Mouse (Mus musculus): ENCODE data around the gene Plxna4. TPM values are rescaled to one million over a fixed set of nuclear protein-coding genes. Genes with fewer than 3 reads are reported as not detected.

Gene Plxna4
- polyA plus RNA-seq, 1 experiment from 2014 or later = 9.5 TPM

GRCm38 (mm10) chr6:32475958-32476357 lies 112.0 kb downstream of the Plxna4 start:
- H3K9ac ChIP-seq = no peak overlapping the region

GRCm38 (mm10) chr6:32472062-32472461 lies 115.9 kb downstream of the Plxna4 start:
- no peaks in the 10 kb centered on the region for H3K9me3 ChIP-seq (replicated peaks)
- peaks cover 55% of the 10 kb centered on the region for H3K4me1 ChIP-seq (replicated peaks)
- no peaks in the 10 kb centered on the region for H3K36me3 ChIP-seq
- no peaks in the 10 kb centered on the region for H3K27me3 ChIP-seq (replicated peaks)
- no peak overlapping the region for H3K4me2 ChIP-seq
- ATAC-seq (ENCODE audit: insufficient number of reproducible peaks, low FRiP score) = no peak
- 50% methylated on average over 5 of the region's 5 CpGs for WGBS
- H3K9ac ChIP-seq = no peak overlapping the region
- H3K27ac ChIP-seq (ENCODE audit: poor library complexity, severe bottlenecking) = peak overlapping the region; percentile 56; the same call in 1 of the 2 replicates
- H3K4me3 ChIP-seq = no peak overlapping the region

More at GRCm38 (mm10) chr6:32475958-32476357, 112.0 kb downstream of the Plxna4 start:
- peaks cover 79% of the 10 kb centered on the region for H3K4me1 ChIP-seq (replicated peaks)
- no peak for ATAC-seq (ENCODE audit: insufficient number of reproducible peaks, low FRiP score)
- peak overlapping the region; percentile 63 for H3K27ac ChIP-seq (ENCODE audit: poor library complexity, severe bottlenecking)
- no peaks in the 10 kb centered on the region for H3K9me3 ChIP-seq (replicated peaks)
- 60% methylated on average over 4 of the region's 4 CpGs for WGBS
- no peak overlapping the region for H3K4me2 ChIP-seq
- no peaks in the 10 kb centered on the region for H3K27me3 ChIP-seq (replicated peaks)
- H3K36me3 ChIP-seq = no peaks in the 10 kb centered on the region
- H3K4me3 ChIP-seq = no peak overlapping the region

- WGBS = 53% methylated on average over 3 of the region's 3 CpGs
Measured at GRCm38 (mm10) chr6:32471639-32472038, 116.4 kb downstream of the Plxna4 start.

GRCm38 (mm10) chr6:32469196-32469595 lies 118.8 kb downstream of the Plxna4 start:
- Histone ChIP-seq H3K36me3 (no peaks in the 10 kb centered on the region), H3K9me3 (replicated peaks) (no peaks in the 10 kb centered on the region), H3K4me1 (replicated peaks) (peaks cover 42% of the 10 kb centered on the region), H3K4me2 (no peak overlapping the region), H3K9ac (no peak overlapping the region), H3K4me3 (no peak overlapping the region), H3K27me3 (replicated peaks) (no peaks in the 10 kb centered on the region), H3K27ac (ENCODE audit: poor library complexity, severe bottlenecking) (no peak overlapping the region)
- whole genome bisulfite sequencing = 62% methylated on average over 5 of the region's 5 CpGs
- ATAC-seq (ENCODE audit: insufficient number of reproducible peaks, low FRiP score) = no peak

More at GRCm38 (mm10) chr6:32471639-32472038, 116.4 kb downstream of the Plxna4 start:
- H3K27me3 ChIP-seq (replicated peaks) = no peaks in the 10 kb centered on the region
- no peak overlapping the region for H3K4me2 ChIP-seq
- H3K27ac ChIP-seq (ENCODE audit: poor library complexity, severe bottlenecking) = peak overlapping the region; percentile 56; the same call in 1 of the 2 replicates
- no peak overlapping the region for H3K9ac ChIP-seq
- peaks cover 51% of the 10 kb centered on the region for H3K4me1 ChIP-seq (replicated peaks)
- no peak overlapping the region for H3K4me3 ChIP-seq
- no peaks in the 10 kb centered on the region for H3K36me3 ChIP-seq
- ATAC-seq (ENCODE audit: insufficient number of reproducible peaks, low FRiP score) = no peak
- H3K9me3 ChIP-seq (replicated peaks) = no peaks in the 10 kb centered on the region

GRCm38 (mm10) chr6:32465129-32465528 lies 122.9 kb downstream of the Plxna4 start:
- Histone ChIP-seq H3K27me3 (replicated peaks) (no peaks in the 10 kb centered on the region), H3K36me3 (no peaks in the 10 kb centered on the region), H3K4me1 (replicated peaks) (peaks cover 42% of the 10 kb centered on the region), H3K9ac (no peak overlapping the region), H3K4me2 (no peak overlapping the region), H3K4me3 (no peak overlapping the region), H3K9me3 (replicated peaks) (no peaks in the 10 kb centered on the region), H3K27ac (ENCODE audit: poor library complexity, severe bottlenecking) (no peak overlapping the region)
- 43% methylated on average over 8 of the region's 8 CpGs for WGBS
- ATAC-seq (ENCODE audit: insufficient number of reproducible peaks, low FRiP score) = no peak

- H3K4me1 ChIP-seq (replicated peaks) = peaks cover 42% of the 10 kb centered on the region
Measured at GRCm38 (mm10) chr6:32464637-32465036, 123.4 kb downstream of the Plxna4 start.

GRCm38 (mm10) chr6:32464046-32464445 lies 123.9 kb downstream of the Plxna4 start:
- H3K36me3 ChIP-seq = no peaks in the 10 kb centered on the region
- no peak; the same call in 1 of the 2 replicates for ATAC-seq (ENCODE audit: insufficient number of reproducible peaks, low FRiP score)
- H3K27ac ChIP-seq (ENCODE audit: poor library complexity, severe bottlenecking) = peak overlapping the region; percentile 40
- 47% methylated on average over 4 of the region's 4 CpGs for WGBS
- no peaks in the 10 kb centered on the region for H3K9me3 ChIP-seq (replicated peaks)
- no peak overlapping the region for H3K4me3 ChIP-seq
- H3K27me3 ChIP-seq (replicated peaks) = no peaks in the 10 kb centered on the region
- H3K9ac ChIP-seq = no peak overlapping the region
- H3K4me1 ChIP-seq (replicated peaks) = peaks cover 38% of the 10 kb centered on the region
- peak overlapping the region; percentile 27; the same call in 1 of the 2 replicates for H3K4me2 ChIP-seq

More at GRCm38 (mm10) chr6:32464637-32465036, 123.4 kb downstream of the Plxna4 start:
- Histone ChIP-seq H3K9ac (no peak overlapping the region), H3K9me3 (replicated peaks) (no peaks in the 10 kb centered on the region), H3K27me3 (replicated peaks) (no peaks in the 10 kb centered on the region), H3K4me2 (peak overlapping the region; percentile 27), H3K36me3 (no peaks in the 10 kb centered on the region), H3K27ac (ENCODE audit: poor library complexity, severe bottlenecking) (peak overlapping the region; percentile 40), H3K4me3 (no peak overlapping the region)
- ATAC-seq (ENCODE audit: insufficient number of reproducible peaks, low FRiP score) = no peak
- 6% methylated on average over 8 of the region's 8 CpGs for WGBS

- no peaks in the 10 kb centered on the region for H3K36me3 ChIP-seq
- 36% methylated on average over 8 of the region's 8 CpGs for WGBS
- peak overlapping the region; percentile 32; the same call in 1 of the 2 replicates for H3K27ac ChIP-seq (ENCODE audit: poor library complexity, severe bottlenecking)
- no peaks in the 10 kb centered on the region for H3K27me3 ChIP-seq (replicated peaks)
- peak overlapping the region; percentile 28 for H3K4me2 ChIP-seq
- H3K9me3 ChIP-seq (replicated peaks) = no peaks in the 10 kb centered on the region
- H3K4me3 ChIP-seq = no peak overlapping the region
- ATAC-seq (ENCODE audit: insufficient number of reproducible peaks, low FRiP score) = peak; percentile 42; the same call in 1 of the 2 replicates
- H3K9ac ChIP-seq = no peak overlapping the region
- peaks cover 31% of the 10 kb centered on the region for H3K4me1 ChIP-seq (replicated peaks)
Measured at GRCm38 (mm10) chr6:32460400-32460799, 127.6 kb downstream of the Plxna4 start.

- 67% methylated on average over 3 of the region's 3 CpGs for WGBS
- H3K9ac ChIP-seq = no peak overlapping the region
- peaks cover 20% of the 10 kb centered on the region for H3K4me1 ChIP-seq (replicated peaks)
- no peak for ATAC-seq (ENCODE audit: insufficient number of reproducible peaks, low FRiP score)
- no peak overlapping the region for H3K4me2 ChIP-seq
- no peaks in the 10 kb centered on the region for H3K36me3 ChIP-seq
- H3K27me3 ChIP-seq (replicated peaks) = no peaks in the 10 kb centered on the region
- no peaks in the 10 kb centered on the region for H3K9me3 ChIP-seq (replicated peaks)
- no peak overlapping the region for H3K4me3 ChIP-seq
- no peak overlapping the region for H3K27ac ChIP-seq (ENCODE audit: poor library complexity, severe bottlenecking)
Measured at GRCm38 (mm10) chr6:32456641-32457040, 131.4 kb downstream of the Plxna4 start.

GRCm38 (mm10) chr6:32451851-32452250 lies 136.1 kb downstream of the Plxna4 start:
- H3K9me3 ChIP-seq (replicated peaks) = no peaks in the 10 kb centered on the region
- no peak overlapping the region for H3K9ac ChIP-seq
- no peak overlapping the region for H3K4me2 ChIP-seq
- H3K36me3 ChIP-seq = no peaks in the 10 kb centered on the region
- ATAC-seq (ENCODE audit: insufficient number of reproducible peaks, low FRiP score) = no peak
- no peak overlapping the region for H3K27ac ChIP-seq (ENCODE audit: poor library complexity, severe bottlenecking)
- H3K4me1 ChIP-seq (replicated peaks) = peaks cover 26% of the 10 kb centered on the region
- no peak overlapping the region for H3K4me3 ChIP-seq
- no peaks in the 10 kb centered on the region for H3K27me3 ChIP-seq (replicated peaks)

GRCm38 (mm10) chr6:32449237-32449963 lies 138.6 kb downstream of the Plxna4 start:
- ATAC-seq (ENCODE audit: insufficient number of reproducible peaks, low FRiP score) = no peak
- Histone ChIP-seq H3K9ac (no peak overlapping the region), H3K9me3 (replicated peaks) (no peaks in the 10 kb centered on the region), H3K4me1 (replicated peaks) (peaks cover 46% of the 10 kb centered on the region), H3K27me3 (replicated peaks) (no peaks in the 10 kb centered on the region), H3K36me3 (no peaks in the 10 kb centered on the region), H3K27ac (ENCODE audit: poor library complexity, severe bottlenecking) (no peak overlapping the region), H3K4me3 (no peak overlapping the region), H3K4me2 (no peak overlapping the region)
- WGBS = 74% methylated on average over 8 of the region's 8 CpGs
